Mouse (Mus musculus) thymus, adult 2 months (tissue): Measurements from ENCODE around the gene Stn1.

Source experiments
- CTCF ChIP-seq: fragments of 200-500 bp; IDR thresholded peaks from 2 replicates; pipeline ENCODE4 v1.5.1; 2012; ENCODE audit warnings: mild to moderate bottlenecking, control low read depth, low read length, moderate library complexity, borderline replicate concordance; ENCODE audit not compliant: control insufficient read depth, poor library complexity, insufficient read depth; ENCODE audit errors: extremely low read depth
- POLR2A ChIP-seq: fragments of 200-500 bp; IDR thresholded peaks from 2 replicates; pipeline ENCODE4 v1.6.1; 2012; ENCODE audit warnings: mild to moderate bottlenecking, low read length, control low read depth, moderate library complexity; ENCODE audit not compliant: control insufficient read depth, poor library complexity, insufficient read depth; ENCODE audit errors: extremely low read depth

DNA sequence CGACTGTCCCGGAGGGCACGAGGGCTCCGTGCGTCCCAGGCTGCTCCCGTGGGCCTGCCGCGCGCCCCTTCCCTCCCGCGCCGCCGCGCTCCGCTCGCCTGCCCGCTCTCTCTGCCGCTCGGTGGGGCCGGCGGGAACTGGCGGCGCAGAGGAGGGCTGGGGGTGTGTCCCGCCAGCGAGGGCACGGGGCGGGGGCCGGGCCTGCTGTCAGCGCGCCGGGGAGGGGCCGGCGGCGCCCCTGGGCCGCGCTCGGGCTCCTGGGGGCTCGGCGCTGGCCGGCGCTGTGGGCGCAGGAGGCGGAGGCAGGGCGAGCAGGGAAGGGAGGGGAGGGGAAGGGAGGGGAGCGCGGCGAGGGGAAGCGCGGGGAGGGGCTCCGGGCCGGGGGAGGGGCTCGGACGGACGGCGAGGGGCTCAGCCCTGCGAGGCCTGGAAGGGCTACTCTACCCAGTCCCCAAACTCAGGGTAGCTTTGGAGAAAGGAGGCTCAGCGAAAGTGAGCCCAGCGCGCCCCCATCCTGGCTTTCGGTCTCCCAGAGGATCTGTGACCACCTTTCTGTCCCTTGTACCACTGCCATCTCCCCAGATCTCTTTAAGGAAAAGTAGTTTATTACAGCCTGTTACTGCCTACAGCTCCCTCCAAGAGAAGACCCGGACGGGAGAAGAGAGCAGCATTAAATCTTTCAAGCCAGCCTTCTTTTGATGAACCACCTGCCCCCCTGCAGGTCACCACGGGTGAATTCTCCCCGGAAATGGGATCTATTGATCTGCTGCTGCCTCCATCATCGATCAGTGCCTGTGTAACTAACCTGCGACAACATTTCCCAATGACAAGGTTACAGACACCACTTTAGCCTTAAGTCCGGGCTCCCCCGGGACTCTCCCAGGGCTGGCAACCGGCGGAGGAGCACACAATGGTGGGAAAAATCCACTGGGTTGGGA is 72.7 kb downstream of the Stn1 start, which contains the start of gene Sh3pxd2a:
- TF ChIP-seq POLR2A: 0 out of 2 replicates have a peak, but pooled peaks have one; percentile 47
- TF ChIP-seq CTCF: no peak
